Mouse (Mus musculus): ENCODE results near the gene Mfsd9.
A peak's percentile ranks its signal among the peaks of the same experiment; 100 is the strongest.

The Mfsd9 gene

DNA sequence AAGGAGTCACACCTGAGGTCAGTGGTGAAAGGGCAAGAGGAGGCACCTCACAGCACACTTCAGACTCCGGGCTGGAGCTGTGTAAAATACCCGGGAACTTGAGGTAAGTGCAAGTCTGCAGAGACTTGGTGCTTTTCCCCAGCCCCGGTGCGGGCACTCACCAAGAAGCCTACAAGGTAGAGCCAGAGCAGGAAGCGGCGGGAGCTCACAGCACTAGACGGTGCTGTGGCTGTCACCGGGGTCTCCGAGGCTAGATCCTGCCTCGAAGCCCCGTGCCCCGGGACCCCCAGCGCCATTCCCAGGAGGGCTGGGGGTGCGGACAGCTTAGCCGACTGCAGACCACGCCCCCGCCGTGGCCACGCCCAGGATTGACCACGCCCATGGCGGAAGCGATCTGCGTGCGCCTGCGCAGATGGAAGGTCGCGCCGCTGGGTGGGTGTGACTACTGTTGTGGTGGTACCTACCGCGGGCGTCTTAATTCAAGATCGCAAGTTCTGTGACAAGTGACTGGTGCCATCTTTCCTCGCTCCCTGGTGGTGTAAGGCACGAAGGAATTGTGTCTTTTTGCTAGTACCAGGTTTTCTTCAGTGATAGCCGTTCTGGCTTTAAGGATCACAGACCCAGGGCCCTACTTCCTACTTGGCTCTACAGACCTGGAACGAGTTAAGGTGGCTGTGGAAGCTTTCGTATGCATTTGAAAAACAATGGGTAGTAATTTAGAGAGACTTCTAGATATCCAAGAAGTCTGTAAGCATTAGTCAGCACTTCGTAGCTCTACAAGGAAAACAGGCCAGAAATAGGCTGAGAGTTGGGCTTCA lies at the start of gene Mfsd9:
Gene Mfsd9 (minus strand): TSS at position 364 of the 818 bp plus-strand sequence.
- DNase-seq: peak; percentile 91 to 95

DNA sequence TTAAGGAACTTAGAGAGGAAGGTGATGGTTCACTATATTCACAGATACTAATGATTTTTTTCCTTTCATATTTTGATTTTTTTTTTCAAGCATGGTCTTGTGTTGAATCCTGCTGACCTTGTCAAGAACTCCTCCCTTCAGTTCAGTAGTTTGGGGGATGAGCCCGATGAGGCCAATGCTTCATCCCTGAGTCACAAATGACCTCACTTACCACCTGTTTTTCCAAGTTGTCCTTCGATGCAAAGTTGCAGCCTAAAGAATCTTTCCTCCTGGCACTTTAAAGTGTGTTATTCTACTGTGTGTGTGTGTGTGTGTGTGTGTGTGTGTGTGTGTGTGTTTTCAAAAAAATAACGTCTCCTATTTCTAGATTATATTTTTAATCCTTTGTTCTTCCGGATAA lies 45.0 kb upstream of the Mfsd9 start:
- DNase-seq: no peak

DNA sequence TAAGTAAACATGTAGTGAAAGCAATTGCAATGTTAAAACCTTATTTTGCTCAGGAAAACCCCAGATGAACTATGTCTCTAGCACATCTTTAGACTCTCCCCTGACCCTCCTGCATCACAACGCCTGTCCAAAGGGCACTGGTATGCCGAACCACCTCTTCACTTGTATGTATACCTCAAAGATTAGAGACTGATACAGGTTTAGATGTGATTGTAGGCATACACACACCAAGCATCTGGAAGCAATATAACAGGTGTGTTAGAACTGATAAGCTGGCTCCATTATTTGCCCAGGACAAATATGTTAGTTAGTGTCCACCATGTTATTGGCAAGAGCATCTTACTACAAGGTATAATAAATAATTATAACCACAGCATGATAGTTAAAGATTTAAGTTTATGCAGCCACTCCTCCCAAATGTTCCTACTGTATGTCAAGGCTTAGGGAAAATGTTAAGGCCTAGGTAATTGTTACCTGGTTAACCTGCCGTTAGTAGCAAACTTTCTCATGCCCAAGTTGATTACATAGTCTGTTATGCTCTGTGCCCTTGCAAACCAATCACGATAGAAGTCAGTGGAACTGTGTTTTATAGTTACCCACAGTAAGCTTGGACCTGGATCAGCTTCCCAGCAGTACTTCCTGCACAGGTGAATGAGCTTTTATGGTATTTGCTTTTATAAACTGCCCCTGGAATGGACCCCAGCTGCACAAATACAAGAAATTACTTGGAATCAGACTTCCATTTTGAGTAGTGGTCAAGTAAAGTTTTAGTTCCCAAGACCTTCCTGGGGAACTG lies 40.4 kb upstream of the Mfsd9 start:
- DNase-seq: no peak

DNA sequence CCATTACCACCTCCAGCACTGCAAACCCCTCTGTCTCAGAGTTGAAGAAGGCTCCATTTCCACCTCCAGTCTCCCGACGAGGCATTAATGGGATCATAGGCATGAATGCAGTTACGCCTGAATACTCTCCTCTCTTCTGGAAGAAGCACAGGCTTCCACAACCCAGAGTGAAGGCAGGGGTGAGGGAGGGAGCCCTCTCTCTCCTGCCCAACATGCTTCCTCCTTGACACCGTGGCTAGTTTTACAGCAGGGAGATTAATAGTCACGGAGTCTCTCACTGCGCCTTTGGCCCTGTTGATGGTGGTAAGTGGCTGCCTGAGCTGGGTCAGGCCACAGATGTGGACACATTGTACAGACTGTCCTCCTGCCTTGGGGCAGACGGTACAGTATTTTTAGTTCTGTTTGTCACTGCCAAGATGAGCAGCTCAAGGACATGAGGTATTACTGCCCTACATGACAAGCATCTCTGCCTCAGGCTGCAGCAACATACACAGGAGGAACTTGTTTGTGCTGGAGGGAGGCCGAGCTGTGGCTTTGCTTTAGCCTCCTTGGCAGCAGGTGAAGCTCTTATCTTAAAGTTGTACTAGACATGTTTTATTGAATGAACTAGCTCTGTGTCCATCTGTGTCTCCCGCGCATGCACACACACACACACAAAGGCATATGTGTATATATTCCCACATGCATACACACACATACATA lies 38.9 kb upstream of the Mfsd9 start:
- DNase-seq: no peak

DNA sequence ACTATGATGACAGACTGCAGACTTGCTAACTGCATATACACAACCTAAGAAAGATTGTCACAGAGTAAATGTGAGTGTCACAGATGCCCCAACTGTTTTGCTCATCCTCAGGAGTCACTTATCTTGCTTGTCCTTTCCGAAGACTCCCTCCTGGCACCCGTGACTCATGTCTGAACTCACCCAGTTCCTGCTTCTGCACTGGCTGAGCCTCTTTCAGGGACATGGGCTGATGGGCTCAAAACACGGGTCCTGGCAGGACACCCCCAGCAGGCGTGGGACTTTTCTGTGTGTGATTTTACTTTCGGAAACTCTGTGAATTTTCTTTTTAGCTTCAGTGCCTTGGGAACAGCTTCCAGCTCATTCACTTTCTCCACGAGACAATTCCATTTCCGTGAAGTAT lies 35.3 kb upstream of the Mfsd9 start:
- no peak for DNase-seq

DNA sequence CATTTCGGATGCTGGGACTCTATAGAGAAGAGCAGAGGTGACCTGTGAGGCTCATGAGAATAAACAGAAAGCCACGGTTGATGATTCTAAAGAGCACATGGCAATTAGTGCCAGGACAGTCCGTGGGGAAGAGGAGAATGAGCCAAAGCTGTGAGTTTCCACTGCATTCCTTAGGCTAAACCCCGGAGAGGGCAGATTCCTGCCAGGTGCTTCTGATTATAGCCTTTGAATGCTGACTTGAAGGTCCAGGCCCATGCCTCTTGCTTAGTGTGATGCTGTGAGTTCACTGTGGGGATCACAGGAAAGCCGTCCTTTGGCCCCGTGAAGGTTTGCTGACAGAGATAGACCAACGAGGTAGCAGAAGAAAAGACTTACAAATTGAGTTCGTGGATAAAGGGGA lies 34.4 kb upstream of the Mfsd9 start:
- no peak for DNase-seq

DNA sequence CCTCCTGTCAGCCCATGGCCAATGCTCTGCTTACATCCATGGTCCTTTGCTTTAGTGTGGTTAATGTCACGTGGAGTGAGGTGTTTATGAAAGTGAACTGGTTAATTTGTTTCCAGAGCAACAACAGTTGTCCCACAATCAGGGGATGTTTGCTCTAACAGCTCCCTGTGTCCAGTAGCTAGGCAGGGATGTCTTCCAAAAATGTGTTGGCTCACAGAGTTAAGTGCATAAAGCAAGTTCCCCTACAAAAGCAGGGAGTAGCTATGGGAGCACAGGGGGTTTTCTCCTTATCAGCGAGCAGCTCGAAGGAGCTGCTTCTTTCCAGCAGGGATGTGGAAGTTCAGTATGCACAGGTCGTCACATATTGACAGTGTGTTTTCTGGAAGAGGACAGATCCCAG lies 34.0 kb upstream of the Mfsd9 start:
- no peak for DNase-seq

DNA sequence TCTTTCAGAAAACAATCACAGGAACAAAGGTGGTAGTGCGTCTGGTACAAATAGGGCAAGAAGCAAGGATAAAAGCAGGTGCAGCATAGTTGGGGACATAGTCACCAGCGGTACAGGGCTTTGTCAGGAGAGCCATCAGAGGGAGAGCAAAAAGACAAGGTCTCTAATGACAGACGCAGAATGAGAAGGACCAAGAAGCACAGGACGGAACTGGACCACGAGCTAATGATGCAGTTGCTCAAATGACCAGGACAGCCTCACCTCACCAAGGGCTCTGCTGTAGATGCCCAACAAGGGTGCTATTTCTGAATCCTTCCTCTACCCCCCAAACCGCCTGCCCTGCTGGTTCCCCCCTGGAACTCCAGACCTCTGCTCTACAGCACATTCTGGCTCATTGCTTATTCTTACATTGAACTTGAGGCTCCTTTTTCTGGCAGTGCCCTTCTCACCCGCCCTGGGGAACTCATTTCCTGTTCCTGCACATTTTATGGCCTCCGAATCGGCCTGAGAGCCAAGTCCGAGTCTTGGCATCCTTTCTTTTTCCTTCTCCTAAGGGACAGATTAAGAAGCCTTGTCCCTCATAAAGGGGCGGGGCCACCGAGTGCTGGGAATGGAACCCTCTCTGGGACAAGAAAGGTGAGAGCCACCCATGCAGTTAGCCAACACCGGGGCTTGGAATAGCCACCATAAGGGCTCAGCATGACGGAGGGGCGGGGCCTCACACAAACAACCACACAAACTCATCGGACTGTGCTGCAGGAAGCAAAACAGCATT lies 24.8 kb upstream of the Mfsd9 start:
- no peak for DNase-seq

DNA sequence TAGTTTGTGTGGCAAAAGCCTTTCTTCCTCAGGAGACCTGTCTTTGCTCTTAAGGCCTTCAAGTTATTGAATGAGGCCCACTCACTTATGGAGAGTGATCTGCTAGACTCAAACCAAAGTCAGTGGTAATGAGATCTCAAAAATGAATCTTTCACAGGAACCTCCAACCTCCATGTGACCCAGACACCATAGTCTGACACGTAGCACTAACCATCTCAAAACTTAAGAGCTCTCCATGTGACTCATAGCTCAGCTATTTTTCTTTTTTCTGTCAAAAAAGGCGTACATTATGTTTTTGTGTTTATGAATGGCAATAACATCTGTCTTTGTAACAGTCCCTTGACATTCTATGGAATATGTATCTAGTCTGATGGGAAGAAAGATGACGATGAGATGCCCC lies 18.2 kb upstream of the Mfsd9 start:
- DNase-seq: no peak

DNA sequence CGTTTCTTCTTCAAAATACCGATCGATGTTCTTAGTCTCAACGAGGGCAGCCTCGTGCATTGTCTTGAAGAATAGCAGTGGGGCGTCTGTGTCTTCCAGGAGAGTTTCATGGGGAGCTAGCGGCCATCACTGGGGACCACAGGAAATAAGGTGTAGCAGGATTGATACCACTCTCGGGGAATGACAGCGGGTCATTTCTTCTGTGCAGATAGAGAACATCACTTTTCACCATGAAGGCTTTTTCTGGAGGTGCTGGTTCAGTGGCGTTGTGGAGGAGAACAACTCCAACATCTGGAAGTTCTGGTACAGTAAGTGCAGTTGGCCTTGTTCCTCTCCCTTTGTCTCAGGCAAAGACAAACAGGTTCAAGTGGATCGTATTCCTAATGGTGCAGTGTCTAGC lies 15.4 kb upstream of the Mfsd9 start:
- no peak for DNase-seq

DNA sequence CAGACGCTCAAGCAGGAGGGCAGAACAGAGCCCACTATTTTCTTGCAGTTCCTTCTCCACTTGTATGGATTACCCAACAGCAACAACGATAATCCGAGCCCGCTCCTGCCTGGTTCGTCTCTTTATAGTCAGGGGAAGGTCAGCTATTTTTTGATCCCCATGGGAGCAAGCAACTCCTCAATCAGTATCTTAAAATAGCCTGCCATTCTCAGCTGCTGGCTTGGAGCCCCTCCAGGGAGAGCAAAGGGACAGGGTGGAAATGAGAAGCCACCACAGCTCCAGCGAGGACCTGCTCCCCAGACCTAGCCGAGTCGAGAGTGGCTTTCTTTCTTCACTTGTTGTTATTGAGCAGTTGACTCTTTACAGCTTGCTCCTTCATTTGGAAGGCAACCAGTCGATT lies 14.9 kb upstream of the Mfsd9 start, which contains the start of gene Tmem182:
Gene Tmem182 (plus strand): TSS at position 251 of the 400 bp plus-strand sequence.
- DNase-seq: no peak

DNA sequence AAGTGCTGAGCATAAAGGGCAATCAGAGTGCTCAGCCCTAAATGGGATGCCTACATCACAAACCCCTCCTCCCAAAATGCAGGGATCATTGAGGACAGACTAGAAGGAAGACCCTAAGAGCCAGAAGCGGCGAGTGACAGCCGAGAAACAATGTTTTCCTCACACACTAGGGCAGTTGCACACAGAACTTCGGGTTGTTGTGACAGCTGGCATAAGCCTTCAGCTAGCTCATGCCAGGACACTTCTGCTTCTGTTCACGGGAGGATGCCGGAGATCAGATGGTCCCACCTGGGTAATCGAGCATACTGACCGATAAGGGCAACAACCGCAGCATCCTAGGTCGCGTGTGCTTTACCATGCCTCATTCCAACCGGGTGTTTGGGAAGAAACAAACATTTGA lies 13.6 kb upstream of the Mfsd9 start:
- no peak for DNase-seq

DNA sequence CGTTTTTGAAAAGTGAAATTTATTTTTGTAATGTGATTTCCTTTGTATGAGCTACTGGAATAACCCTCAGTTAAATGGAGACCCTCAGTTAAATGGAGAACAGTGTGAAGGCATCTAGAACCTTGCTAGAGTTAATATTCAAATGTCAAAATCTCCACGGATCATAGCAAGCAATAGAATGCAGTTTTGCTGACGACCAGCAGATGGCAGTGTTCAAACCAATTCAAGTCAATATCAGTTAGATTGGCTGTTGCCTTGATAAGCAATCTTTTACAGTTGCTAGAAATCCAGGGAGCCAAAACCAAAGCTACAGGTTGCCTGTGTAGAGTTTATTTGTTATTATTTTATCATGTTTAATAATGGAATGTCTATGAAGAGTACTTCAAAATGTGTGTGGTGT lies 12.3 kb upstream of the Mfsd9 start:
- DNase-seq: peak in 1 of 2 experiments; percentile 22

DNA sequence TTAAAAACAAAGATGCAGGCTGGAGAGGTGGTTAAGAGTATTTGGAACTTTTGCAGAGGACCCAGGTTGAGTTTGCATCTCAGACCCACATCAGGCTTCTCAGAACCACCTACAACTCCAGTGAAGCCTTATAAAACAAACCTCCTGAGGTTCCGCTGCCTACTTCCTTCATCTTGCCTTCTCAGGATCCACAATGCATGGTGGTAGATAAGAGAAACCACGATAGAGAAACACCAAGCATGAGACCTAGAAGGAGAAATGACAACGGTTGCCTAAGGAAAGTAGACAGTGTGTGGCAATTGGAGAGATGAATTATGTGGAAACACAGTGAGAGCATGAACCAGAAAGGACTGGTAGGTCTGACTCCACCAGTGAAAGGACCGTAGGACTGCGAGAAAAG lies 10.4 kb upstream of the Mfsd9 start:
- no peak for DNase-seq

DNA sequence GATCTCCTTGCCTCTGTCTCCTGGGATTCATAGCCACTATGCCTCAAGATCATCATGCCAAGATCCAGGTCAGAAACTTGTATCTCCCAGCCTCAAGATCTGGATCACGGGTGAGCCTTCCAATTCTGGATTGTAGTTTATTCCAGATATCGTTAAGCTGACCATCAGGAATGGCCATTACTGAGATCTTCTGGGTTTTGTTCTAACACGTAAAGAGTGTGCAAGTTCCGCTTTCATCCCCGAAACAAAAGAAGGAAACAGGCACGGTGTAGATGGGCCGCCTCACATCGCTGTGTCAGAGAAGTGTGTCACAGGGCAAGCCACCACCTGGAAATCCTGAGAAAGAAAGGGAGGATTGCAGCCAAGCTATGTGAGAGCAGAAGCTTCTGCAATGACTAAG lies 8.6 kb upstream of the Mfsd9 start:
- DNase-seq: no peak

DNA sequence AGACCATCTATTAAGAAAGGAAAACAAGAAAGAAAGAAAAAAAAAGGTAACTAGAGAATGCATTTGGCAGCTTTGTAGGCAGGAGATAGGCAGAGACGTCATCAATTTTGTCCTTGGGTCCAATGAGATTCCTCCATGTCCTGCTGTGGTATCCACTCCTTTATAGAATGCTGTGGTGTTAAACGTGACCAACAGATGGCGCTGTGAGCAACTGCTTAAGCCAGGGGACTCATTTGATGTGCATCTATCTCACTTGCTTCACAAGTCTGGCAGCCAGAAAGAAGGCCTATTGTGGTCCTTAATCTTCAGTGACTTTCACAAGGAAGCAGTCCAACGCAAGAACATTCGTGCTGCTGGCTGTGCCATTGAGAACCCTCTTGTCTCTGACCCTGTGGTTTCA lies 6.9 kb upstream of the Mfsd9 start:
- DNase-seq: peak; percentile 26 to 45

DNA sequence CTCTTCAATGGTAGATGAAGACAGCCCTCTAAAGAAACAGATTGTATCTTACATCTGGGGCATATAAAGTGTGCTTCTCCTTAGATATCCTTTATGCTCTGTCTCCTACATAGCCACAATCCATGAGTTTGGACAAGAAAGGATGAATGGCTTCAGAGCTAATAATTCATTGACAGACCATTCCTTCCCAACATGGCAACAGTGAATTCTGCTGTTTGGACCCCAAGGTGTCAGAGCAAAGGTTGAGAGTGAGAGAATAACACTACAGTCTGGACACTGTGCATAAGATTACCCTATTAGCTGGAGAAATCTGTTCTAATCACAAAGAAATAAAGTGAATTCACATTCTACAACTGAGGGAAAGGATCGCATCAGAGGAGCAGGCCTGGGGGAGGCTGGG lies 5.0 kb upstream of the Mfsd9 start:
- DNase-seq: no peak

DNA sequence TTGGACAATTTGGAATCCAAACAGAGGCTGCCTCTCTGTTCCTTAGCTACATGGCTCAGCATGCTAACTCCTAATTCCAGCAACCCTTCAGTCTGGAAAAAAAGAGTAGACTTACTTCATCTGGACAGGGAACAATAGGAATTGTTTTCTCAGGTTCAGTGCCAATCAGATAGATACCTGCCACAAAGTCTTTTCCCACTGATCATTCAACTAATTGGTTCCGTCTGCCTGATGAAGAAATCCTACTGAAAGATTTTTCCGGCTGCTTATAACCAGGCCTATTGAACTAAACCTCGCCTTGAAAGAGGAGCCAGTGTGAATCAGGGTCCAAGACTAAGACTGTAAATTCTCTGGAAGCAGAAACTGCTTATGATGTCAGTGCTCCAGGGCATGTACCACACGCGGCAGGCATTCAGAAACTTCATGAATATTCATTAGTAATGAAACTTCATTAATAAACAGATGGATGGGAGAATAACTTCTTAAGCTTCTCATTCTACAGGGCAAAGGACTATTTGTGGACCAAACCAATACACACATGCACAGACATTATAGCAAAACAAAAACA lies 737 bp downstream of the Mfsd9 start:
- no peak for DNase-seq

DNA sequence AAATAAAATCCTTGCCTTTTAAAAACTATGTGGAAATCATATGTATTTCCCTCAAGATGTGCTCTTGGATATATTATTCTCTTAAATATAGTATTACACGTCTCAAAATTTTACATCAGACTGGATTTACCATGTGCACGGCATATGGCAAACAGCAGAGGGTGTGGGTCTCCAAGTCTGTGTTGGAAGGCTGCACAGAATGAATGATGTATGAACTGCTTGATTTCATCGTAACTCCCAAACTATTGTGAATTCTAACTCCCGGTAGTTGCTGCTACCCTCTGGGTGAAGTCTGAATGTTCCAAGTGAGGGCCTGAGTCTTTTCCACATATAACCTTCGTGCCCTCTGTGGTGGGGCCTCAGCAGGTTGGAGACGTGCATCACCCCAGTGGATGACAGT lies 1.5 kb downstream of the Mfsd9 start:
- DNase-seq: no peak

DNA sequence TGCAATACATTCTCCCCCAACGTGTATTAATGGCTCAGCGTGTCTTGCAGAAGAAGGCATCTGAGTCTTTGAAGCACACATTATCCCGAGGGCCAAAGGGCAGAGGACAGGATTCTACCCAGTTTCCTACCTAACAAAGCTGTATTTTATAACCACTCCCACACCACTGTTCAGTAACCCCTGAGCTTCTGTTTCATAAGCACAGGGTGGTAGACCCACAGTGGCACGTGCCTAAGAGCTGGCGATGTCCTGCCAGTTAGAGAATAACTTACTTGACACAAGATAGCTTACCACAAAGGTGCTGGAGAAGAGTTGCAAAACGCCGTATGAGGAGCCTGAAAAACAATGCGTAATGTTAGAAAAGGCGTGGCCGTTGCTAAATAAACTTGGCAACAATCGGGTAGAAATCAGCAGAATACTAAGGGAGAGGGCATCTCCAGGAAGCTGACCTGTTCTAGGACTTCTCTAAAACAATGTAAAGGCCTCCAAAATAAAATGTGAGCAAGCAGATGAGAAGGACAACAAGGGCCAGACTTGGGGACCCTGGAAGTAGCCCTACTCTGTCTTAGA lies 4.5 kb downstream of the Mfsd9 start:
- no peak for DNase-seq

DNA sequence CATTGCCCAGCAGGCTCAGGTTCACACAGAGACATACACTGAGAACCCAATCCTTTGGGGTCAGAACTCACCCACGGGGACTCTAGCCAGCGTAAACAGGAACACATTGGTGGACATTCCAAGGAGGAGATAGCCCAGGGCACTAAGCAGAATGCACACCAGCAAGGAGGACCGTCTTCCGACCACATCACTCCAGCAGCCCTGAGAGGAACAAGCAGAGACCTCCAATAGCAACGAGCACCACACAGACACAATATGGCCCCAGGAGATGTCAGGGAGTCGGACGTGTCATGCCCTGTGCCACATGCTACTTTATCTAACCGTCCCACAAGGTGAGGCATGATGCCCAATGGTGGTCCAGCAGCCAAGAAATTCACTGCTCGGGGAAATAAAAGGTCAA lies 6.2 kb downstream of the Mfsd9 start:
- no peak for DNase-seq

DNA sequence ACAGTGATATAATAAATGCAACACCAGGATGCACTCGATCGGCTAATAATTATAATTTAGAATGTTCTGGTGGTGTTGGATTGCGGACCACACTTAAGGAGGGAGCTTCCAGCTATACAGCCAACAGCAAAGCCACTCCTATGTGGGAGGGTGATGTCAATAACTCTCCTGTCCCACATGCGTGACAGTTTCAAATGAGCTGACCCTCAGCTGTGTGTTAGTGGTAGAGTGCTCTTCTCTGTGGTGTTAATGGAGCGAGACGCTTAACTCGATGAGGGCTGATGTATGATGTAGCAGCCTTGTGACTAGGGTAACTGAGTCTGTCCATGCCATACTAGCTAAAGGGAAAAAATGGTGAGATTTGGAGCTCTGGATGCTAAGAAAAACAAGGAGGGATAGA lies 7.0 kb downstream of the Mfsd9 start:
- DNase-seq: no peak
